Mouse (Mus musculus) midbrain, embryonic 14.5 days (tissue): ENCODE measurements around the gene Fam83g. TPM values are rescaled to one million over a fixed set of nuclear protein-coding genes. Genes with fewer than 3 reads are reported as not detected.

Source experiments
- ATAC-seq: fragments of 200-750 bp; cut with Nextera tagmentation; 2 replicates; pipeline ENCODE4 v1.8.0; 2017; ENCODE audit warnings: moderate number of reproducible peaks, moderate library complexity; ENCODE audit not compliant: low FRiP score, low TSS enrichment
- DNase-seq: peaks from one replicate; pipeline ENCODE4 v3.0.0-alpha.2; 2015
- H3K27ac ChIP-seq: fragments of 300-500 bp; sonication (generic); replicated peaks from 2 replicates; pipeline ENCODE4 v1.5.1; 2014; ENCODE audit warnings: mild to moderate bottlenecking, low read depth, low read length, moderate library complexity
- H3K27me3 ChIP-seq: fragments of 300-500 bp; sonication (generic); 2 replicates; pipeline ENCODE4 v1.6.1; 2014; ENCODE audit warnings: low read length, control low read depth, mixed read lengths; ENCODE audit not compliant: control insufficient read depth, insufficient read depth
- H3K36me3 ChIP-seq: fragments of 300-500 bp; sonication (generic); 2 replicates; pipeline ENCODE4 v1.6.1; 2014; ENCODE audit warnings: low read length, control low read depth; ENCODE audit not compliant: control insufficient read depth, insufficient read depth
- H3K4me1 ChIP-seq: fragments of 300-500 bp; sonication (generic); 2 replicates; pipeline ENCODE4 v1.6.1; 2014; ENCODE audit warnings: mild to moderate bottlenecking, antibody characterized with exemption, low read length, control low read depth; ENCODE audit not compliant: control insufficient read depth, insufficient read depth
- H3K4me2 ChIP-seq: fragments of 300-500 bp; sonication (generic); 2 replicates; pipeline ENCODE4 v1.6.1; 2014; ENCODE audit warnings: mild to moderate bottlenecking, low read length, moderate library complexity
- H3K4me3 ChIP-seq: fragments of 300-500 bp; sonication (generic); replicated peaks from 2 replicates; pipeline ENCODE4 v1.5.1; 2014; ENCODE audit warnings: low read depth, low read length
- H3K9ac ChIP-seq: fragments of 300-500 bp; sonication (generic); replicated peaks from 2 replicates; pipeline ENCODE4 v1.6.1; 2014; ENCODE audit warnings: mild to moderate bottlenecking, low read length, moderate library complexity
- H3K9me3 ChIP-seq: fragments of 300-500 bp; sonication (generic); 2 replicates; pipeline ENCODE4 v1.6.1; 2016; ENCODE audit warnings: low read length, control low read depth, mixed read lengths; ENCODE audit not compliant: control insufficient read depth
- WGBS: fragments of 180-500 bp; shearing (Covaris S2); extraction: QIAGEN DNeasy Blood & Tissue Kit; methylation state at CpG from one replicate; pipeline ENCODE4 v1.1.7; 2014; 5-methylcytosine and 5-hydroxymethylcytosine counted together
- polyA plus RNA-seq: library from polyadenylated mRNA; unstranded; fragments of >200 nt; fragmentation: Nextera tagmentation; extraction: Ambion mirVana; gene quantifications from 2 replicates; pipeline ENCODE4 v1.2.1, GENCODE M21; 2014

The Fam83g gene
- polyA plus RNA-seq, 1 experiment from 2014 or later = 0.11 TPM

- Histone ChIP-seq H3K9ac (no peak overlapping the region), H3K27me3 (no peaks in the 10 kb centered on the region), H3K27ac (no peak overlapping the region), H3K4me1 (no peaks in the 10 kb centered on the region), H3K4me3 (no peak overlapping the region), H3K4me2 (no peak overlapping the region), H3K9me3 (no peaks in the 10 kb centered on the region), H3K36me3 (no peaks in the 10 kb centered on the region)
- DNase-seq (no peak), ATAC-seq (no peak)
- 77% methylated on average over 5 of the region's 5 CpGs for WGBS
These were observed 16.6 kb upstream of the Fam83g start for GRCm38 (mm10) chr11:61667248-61667647.

DNA sequence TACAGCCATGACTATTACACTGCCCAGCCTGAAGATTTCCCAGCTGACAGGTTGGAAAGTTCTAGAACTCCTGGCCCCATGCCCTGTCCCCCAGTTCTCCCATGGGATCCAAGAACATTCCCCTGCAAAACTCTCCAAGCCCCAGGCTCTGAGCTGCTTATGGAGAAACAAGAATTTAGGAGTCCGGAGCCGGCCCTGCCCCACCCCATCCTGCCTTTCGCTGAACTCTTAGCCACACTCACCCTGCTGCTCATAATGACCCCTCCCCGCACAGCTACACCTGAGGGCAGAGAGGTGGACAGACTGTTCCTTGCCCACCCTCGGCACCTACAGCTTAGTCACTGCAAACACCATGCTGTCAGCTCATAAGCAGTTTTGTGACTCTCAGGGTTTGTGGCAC lies 16.1 kb upstream of the Fam83g start:
- no peaks in the 10 kb centered on the region for H3K36me3 ChIP-seq
- H3K9ac ChIP-seq = no peak overlapping the region
- no peak overlapping the region for H3K27ac ChIP-seq
- H3K4me2 ChIP-seq = no peak overlapping the region
- 87% methylated on average over 5 of the region's 5 CpGs for WGBS
- DNase-seq = no peak
- H3K4me1 ChIP-seq = no peaks in the 10 kb centered on the region
- H3K4me3 ChIP-seq = no peak overlapping the region
- no peak for ATAC-seq
- H3K27me3 ChIP-seq = no peaks in the 10 kb centered on the region
- H3K9me3 ChIP-seq = no peaks in the 10 kb centered on the region

DNA sequence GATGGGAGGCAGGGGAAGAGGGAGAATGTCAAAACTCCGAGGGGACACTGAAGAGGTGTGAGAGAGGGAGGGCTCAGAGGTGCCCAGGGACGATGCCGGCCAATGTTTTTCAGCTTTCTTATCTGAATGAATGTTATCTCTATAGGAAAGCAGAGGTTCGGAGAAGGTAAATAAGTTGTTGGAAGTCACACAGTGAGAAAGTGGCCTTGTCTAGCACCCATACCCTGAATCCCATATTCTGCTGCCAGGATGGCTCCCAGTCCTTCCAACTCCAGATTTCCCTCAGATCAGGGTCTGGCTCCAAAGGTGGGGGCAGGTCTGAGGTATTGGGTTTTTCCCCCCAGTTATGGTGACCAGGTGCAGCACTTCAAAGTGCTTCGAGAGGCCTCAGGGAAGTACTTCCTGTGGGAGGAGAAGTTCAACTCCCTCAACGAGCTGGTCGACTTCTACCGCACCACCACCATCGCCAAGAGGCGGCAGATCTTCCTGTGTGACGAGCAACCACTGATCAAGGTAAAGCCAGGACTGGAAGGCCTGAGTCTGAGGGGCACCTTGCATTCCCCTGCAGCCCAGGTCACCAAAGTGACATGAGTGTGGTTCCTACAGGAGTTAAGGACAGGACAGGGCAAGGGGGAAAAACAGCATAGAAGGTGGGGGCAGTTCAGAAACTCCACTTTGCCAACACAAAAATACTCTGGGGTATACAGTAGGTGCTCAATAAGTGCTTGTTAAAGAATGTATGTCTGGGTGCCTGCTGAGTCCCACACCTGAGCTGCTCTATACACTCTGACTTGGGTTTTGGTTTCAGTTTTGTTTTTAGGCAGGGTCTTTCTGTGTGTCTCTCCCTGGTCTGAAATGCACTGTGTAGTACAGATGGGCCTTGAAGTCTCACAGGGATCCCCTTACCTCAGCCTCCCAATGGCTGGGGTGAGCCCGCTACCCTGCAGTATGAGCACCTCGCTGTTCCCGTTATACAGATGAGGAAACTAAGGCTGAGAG lies 14.1 kb upstream of the Fam83g start:
- no peaks in the 10 kb centered on the region for H3K36me3 ChIP-seq
- H3K4me2 ChIP-seq = no peak overlapping the region
- peaks cover 9% of the 10 kb centered on the region; the same call in 1 of the 2 replicates for H3K4me1 ChIP-seq
- H3K9me3 ChIP-seq = no peaks in the 10 kb centered on the region
- H3K27me3 ChIP-seq = no peaks in the 10 kb centered on the region
- H3K27ac ChIP-seq = no peak overlapping the region
- WGBS = 85% methylated on average over 14 of the region's 14 CpGs
- no peak overlapping the region for H3K4me3 ChIP-seq
- DNase-seq = no peak
- no peak overlapping the region for H3K9ac ChIP-seq
- no peak for ATAC-seq

- H3K9me3 ChIP-seq = no peaks in the 10 kb centered on the region
These were observed 12.0 kb upstream of the Fam83g start for GRCm38 (mm10) chr11:61671781-61672383.

GRCm38 (mm10) chr11:61673686-61674085 lies 10.2 kb upstream of the Fam83g start:
- Histone ChIP-seq H3K27me3 (no peaks in the 10 kb centered on the region), H3K4me1 (peaks cover 15% of the 10 kb centered on the region; the same call in 1 of the 2 replicates), H3K9ac (no peak overlapping the region), H3K9me3 (no peaks in the 10 kb centered on the region), H3K27ac (no peak overlapping the region), H3K4me2 (no peak overlapping the region), H3K4me3 (no peak overlapping the region), H3K36me3 (no peaks in the 10 kb centered on the region)
- 35% methylated on average over 8 of the region's 8 CpGs for WGBS
- no peak for ATAC-seq
- no peak for DNase-seq

More at GRCm38 (mm10) chr11:61671781-61672383, 12.0 kb upstream of the Fam83g start:
- no peak for ATAC-seq
- no peak overlapping the region for H3K9ac ChIP-seq
- H3K4me2 ChIP-seq = no peak overlapping the region
- no peak overlapping the region for H3K4me3 ChIP-seq
- no peak for DNase-seq
- no peaks in the 10 kb centered on the region for H3K36me3 ChIP-seq
- H3K4me1 ChIP-seq = peaks cover 15% of the 10 kb centered on the region; the same call in 1 of the 2 replicates
- no peaks in the 10 kb centered on the region for H3K27me3 ChIP-seq
- H3K27ac ChIP-seq = no peak overlapping the region
- WGBS = 69% methylated on average over 19 of the region's 19 CpGs

DNA sequence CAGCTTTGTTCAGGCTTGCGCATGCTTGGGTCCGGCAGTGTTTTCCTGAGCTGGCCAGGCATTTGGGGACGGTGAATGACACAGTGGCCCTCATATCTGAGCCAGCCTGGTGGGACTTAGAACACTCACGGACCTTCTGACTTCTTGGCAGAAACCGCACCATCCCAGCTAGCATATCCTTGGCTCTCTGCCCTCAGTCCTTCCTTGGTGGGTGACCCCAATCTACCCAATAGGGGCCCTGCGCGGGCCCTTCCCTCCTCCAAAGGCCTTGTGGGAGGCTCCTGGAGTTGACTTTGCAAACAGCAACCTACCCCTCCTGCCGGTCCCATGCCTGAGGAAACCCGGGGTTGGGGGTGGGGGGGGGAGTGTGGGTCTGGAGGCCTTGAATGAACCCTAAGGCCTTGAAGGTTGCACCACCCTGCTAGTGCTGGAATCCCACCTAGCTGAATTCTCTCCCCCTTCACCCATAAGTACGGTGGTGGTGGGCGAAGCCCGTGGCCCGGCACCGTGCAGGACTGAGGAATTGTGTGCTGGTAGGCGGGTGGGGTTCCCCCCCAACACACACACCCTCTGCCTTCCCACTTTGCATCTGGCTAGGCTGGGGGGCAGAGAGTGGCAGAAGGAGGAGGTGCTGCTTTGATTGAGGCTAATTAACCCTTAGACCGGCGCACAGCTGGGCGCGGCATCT lies 9.6 kb upstream of the Fam83g start:
- Histone ChIP-seq H3K27ac (no peak overlapping the region), H3K9me3 (no peaks in the 10 kb centered on the region), H3K4me2 (peak overlapping the region; percentile 19; the same call in 1 of the 2 replicates), H3K4me3 (no peak overlapping the region), H3K4me1 (peaks cover 15% of the 10 kb centered on the region; the same call in 1 of the 2 replicates), H3K36me3 (no peaks in the 10 kb centered on the region), H3K9ac (no peak overlapping the region), H3K27me3 (no peaks in the 10 kb centered on the region)
- no peak for DNase-seq
- peak; percentile 55; the same call in 1 of the 2 replicates for ATAC-seq
- 26% methylated on average over 19 of the region's 19 CpGs for WGBS

DNA sequence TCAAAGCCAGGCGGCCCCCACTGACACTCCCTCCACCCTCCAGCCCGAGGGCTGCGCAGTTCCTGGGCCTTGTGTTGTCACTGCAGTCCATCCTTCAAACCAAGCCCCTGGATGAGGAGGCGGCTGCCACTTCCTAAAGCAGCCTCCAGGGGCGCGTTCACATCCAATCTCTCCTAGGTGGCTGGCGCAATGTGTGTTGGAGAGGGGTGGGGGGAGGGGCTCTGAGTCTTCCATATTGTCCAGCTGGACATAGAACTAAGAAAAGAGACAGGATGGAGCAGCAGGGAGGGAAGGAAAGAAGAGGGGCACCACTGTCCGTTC lies 9.1 kb upstream of the Fam83g start:
- no peaks in the 10 kb centered on the region for H3K36me3 ChIP-seq
- no peaks in the 10 kb centered on the region for H3K9me3 ChIP-seq
- DNase-seq (peak; percentile 81), ATAC-seq (peak; percentile 37; the same call in 1 of the 2 replicates)
- no peak overlapping the region for H3K27ac ChIP-seq
- H3K4me1 ChIP-seq = peaks cover 15% of the 10 kb centered on the region; the same call in 1 of the 2 replicates
- H3K4me2 ChIP-seq = peak overlapping the region; percentile 19; the same call in 1 of the 2 replicates
- no peak overlapping the region for H3K9ac ChIP-seq
- WGBS = 2% methylated on average over 8 of the region's 8 CpGs
- H3K27me3 ChIP-seq = no peaks in the 10 kb centered on the region
- no peak overlapping the region for H3K4me3 ChIP-seq

DNA sequence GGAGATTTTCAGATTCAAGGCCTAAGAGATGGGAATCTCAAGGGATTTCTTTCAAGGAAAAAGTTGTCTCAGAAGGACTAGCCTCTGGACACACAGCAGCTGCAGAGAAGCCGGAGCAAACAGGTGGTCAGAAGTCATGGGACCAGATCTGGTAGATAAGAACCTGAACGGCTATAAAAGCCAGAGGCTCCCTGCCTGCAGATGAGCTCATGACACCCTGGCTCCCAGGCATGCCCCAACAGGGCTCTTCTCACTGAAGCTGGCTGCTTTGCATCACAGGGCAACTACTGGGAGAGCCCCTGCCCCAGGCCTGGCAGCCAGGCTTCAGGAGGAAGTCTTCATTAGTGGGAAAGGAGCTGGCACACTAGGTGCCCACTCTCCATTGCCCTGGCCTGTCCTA lies 8.6 kb upstream of the Fam83g start:
- H3K27me3 ChIP-seq = no peaks in the 10 kb centered on the region
- H3K4me1 ChIP-seq = peaks cover 15% of the 10 kb centered on the region; the same call in 1 of the 2 replicates
- H3K9me3 ChIP-seq = no peaks in the 10 kb centered on the region
- H3K36me3 ChIP-seq = no peaks in the 10 kb centered on the region
- ATAC-seq (no peak), DNase-seq (no peak)
- H3K4me3 ChIP-seq = no peak overlapping the region
- H3K9ac ChIP-seq = no peak overlapping the region
- H3K4me2 ChIP-seq = no peak overlapping the region
- 66% methylated on average over 2 of the region's 2 CpGs for WGBS
- no peak overlapping the region for H3K27ac ChIP-seq
